Mouse (Mus musculus): ENCODE measurements around the gene Ccdc113.
A peak's percentile ranks its signal among the peaks of the same experiment; 100 is the strongest.

Ccdc113 gene

DNA sequence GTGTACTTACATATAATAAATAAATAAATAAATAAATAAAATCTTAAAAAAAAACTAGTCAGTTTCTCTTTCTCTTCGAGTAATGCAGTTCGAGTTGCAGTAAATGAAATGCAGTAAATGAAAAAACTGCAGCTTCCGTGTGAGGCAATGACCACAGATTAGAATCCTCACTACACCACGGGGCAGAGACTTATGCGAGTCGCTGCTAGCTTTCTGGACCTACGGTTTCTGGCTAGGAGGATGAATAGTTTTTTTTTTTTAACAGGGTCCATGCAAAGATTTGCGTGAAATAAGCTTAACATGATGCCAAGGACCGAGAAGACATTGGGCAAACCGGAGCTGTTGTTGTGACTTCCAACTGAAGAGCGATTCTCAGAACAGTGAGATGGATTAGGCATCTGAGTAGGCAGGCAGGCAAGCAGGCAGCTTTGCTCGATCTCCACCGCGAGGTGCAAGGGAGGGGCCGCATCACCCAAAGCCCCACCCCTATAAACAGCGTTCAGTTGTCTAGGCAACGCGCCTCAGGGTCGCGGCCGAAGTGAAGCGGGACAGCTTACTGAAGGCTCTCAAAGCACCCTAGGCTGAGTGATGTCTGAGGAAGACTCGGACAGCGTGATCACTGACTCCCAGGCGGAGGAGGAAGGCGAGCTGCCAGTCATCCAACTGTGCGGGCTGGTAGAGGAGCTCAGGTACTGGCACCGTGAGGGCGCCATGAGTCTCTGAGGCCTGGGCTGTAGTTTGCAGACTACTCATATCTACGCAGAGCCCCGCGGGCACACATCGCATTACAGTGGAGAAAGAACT lies at the start of gene Ccdc113:
Ccdc113 (plus strand) TSS at position 502 of the 804 bp plus-strand sequence.
- no peak for DNase-seq (ENCODE audit: extremely low read depth, low read depth)

DNA sequence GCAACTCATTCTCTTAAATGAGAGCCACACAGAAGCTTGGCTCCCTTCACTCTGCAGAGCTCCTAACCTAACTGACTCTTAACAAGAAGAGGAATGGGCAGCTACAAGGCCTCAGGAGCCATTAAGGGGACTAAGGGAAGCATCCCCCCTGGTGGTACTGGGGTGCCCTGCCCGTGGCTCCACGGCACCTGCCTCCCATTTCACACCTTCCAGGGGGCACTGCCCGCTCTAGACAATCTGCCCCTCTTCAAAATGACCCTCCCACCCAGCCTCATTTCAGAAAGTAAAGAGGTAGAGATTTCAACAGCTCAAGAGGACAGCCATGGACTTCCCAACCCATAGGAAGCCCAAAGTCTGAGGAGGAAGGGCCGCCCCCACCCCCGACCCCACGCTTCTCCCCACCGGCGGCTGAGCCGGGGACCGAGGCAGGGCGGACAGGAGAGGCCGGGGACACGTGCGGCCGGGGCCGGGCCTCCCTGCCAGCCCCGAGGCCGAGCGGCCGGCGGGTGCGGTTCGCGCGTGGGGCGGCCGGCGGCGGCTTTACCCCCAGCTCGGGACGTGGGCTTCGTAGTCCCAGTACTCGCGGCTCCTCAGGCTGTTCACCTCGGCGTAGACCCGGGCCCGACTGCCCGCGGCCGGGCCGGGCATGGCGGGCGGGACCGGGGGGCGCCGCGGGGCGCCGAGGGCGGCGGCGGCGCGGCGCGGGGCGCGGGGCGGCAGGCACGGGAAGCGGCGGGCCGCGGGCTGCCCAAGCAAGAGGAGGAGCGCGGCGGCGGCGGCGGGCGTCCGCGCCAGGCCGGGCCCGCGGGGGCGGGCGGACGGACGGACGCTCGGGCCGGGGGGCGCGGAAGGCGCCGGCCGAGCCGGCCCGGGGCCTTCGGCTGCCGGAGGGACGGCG lies 45.8 kb upstream of the Ccdc113 start:
- DNase-seq (ENCODE audit: extremely low read depth, low read depth), result no peak

DNA sequence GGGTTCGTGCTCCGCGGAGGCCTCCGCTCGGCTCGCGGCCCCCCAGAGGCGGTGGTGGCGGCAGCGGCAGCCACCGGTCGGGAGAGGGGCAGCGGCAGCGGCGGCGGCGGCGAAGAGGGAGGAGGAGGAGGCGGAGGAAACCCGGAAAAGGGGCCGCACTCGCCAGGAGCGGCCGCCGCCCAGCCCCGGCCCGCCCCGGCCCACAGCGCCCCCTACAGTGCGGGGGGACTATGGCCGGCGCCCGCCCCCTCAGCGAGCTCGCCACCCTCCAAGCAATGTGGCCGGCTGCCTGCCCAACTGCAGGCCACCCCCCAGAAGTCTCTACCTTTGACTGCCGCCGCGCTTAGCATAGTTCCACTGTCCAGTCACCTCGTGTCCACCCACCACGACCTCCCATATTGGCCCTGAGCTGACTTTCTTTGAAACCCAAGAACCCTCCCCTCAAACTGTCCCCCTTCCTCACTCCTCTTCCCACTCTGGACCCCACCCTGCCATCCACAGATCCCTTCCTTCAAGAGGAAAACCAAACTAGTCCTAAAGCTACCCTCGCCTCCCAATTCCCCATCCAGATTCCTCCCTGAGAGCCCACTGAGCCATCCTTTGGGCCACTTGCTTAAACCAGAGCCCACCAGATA lies 45.1 kb upstream of the Ccdc113 start:
- DNase-seq (ENCODE audit: extremely low read depth, low read depth), result peak; percentile 14

DNA sequence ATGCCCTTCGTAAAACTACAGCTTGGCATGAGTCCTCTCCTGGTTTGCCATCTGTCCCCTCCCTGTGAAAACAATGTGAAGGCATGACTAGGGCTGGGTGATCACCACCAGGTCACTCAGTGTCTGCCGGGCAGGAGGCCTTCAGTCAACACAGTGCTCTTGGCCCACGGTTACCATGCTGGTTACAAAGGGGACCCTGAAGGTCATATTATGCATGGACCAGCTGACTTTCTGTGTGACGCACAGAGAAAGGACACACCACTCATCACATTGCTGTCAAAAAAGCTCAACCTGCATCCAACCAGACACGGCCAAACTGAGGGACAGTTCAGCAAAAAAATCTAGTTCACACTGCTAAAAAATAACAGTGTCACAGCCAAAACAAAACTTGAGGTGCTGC lies 43.9 kb upstream of the Ccdc113 start, which contains the start of gene Csnk2a2:
Csnk2a2 (minus strand) TSS at position 34 of the 400 bp plus-strand sequence.
- DNase-seq (ENCODE audit: extremely low read depth, low read depth), result no peak

DNA sequence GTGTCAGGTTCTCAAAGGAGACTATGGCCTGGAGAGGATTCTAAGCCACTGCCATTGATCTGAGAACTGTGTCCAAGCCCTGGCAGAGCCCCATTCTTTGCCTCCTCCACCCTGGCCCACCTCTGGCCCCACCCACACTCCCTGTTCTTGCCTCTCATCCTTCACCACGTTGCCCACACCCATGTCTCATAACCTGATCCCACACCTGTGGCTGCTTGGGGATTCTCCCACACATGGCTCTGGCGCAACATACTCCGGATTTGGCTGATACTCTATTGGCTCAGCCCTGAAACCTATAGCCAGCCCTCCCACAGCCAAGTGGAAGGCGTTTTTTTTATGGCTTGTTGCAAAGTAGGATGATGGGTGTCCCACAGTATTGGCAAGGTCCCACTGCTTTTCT lies 41.8 kb upstream of the Ccdc113 start:
- no peak for DNase-seq (ENCODE audit: extremely low read depth, low read depth)

DNA sequence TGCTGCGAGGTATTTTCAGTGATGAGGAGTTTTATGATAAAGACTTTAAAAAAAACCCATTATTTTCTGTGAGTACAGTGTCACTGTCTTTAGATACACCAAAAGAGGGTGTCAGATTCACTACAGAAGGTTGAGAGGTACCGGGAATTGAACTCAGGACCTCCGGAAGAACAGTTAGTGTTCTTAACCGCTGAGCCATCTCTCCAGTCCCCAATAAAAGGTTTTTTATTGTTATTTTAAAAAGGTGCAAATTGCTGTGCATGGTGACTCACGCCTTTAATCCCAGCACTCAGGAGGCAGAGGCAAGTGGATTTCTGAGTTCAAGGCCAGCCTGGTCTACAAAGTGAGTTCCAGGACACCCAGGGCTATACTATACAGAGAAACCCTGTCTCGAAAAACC lies 38.4 kb upstream of the Ccdc113 start:
- no peak for DNase-seq (ENCODE audit: extremely low read depth, low read depth)

DNA sequence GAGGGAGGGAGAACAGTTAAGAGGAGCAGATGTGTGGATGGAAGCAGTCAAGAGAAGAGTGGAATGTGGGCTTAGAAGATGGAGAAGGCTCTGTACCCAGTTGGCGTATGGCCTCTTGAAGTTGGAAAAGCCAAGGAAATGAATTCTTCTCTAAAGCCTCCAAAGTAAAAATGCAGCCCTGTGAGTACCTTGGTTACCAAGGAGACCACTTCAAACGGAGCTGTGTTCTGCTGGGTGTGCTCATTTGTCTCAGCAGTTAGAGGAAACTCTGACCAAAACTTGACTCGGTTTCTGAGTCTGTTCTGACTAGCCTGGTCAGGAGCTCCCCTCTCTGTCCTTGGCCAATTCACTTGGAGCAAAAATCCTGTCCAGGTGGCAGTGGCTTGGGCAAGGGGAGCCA lies 37.5 kb upstream of the Ccdc113 start:
- DNase-seq (ENCODE audit: extremely low read depth, low read depth), result no peak

DNA sequence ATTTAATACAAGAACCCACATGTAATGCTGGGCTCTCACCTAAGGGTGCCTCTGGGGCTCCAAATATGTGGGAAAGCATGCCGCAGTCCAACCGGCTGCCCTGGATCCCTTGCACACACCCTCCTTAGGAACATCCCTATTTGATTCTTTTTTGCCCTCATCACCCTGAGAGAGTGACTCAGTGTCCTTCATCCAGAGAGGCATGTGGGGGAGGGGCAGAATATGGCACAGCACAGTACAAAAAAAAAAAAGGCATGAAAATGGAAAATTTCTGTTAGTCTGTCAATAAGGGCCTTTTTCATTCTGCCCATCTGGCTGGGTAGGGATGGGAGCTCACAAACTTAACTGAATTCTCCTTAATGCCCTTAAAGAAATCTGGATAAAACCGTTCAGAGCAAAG lies 36.1 kb upstream of the Ccdc113 start:
- no peak for DNase-seq (ENCODE audit: extremely low read depth, low read depth)

DNA sequence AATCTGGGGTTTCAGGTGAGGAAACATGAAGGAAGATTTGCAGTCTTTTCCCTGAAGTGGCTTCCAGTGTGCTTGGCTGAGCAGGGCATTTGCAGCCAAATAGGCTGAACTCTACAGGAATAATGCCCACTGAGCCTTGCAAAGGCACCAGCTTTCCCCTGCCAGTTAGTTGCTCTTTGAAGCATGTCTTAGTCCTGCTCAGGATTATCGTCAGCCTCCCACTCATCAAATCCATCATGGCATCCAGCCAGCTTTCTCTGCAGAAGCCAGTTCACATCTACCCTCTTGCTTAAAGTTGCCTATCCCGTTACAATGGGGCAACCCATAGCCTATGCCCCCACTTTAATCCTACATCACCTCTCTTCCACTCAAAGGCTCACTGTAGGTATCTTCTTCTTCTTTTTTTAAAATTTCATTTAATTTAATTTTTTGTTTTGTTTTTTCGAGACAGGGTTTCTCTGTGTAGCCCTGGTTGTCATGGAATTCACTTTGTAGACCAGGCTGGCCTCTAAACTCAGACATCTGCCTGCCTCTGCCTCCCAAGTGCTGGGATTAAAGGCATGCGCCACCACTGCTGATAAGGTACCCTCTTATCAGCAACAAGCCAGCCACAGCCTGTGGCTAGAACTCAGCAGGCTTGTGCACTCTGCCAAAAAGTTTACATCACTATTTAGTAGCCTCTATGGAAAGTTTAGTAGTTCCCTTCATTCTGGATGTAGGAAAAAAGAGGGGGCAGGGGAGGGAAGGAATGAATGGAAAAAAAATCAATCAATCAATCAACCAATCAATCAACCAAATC lies 34.4 kb upstream of the Ccdc113 start:
- no peak for DNase-seq (ENCODE audit: extremely low read depth, low read depth)

DNA sequence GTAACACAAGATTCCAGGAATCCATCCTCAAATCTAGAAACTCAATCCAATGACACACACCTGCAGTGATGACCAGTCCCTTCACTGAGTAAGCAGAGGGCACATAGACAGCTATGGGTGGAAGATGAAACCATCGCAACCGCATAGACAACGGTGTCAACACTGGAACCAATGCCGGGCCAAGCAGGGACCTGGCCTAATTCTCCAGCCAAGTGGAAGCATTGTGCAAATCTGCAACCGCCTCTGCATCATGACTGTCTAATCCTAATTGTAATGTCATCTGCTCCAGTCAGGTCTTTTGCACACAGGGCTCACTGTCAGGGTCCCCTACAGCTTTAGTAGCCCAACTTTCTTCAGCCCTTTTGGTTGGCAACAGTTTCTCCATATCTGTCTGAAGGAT lies 33.4 kb upstream of the Ccdc113 start:
- no peak for DNase-seq (ENCODE audit: extremely low read depth, low read depth)

DNA sequence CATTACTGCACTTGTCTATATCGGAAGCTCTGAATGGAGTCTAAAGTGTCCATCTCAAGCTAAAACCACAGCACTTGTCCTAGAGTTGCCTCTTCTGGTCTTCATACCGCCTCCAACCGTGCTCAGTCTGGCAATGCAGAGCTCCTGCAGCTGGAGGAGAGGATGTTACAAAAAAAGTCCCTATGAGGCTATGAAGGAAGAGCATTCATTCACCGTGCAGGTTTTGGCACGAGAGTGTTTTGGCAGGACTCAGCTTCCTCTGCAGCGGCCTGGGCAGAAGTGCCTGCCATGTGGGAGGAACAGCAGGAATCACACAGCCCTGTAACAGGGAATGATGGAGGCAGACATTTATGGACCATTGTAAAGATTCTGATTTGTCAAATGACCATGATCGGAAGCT lies 31.5 kb upstream of the Ccdc113 start:
- no peak for DNase-seq (ENCODE audit: extremely low read depth, low read depth)

DNA sequence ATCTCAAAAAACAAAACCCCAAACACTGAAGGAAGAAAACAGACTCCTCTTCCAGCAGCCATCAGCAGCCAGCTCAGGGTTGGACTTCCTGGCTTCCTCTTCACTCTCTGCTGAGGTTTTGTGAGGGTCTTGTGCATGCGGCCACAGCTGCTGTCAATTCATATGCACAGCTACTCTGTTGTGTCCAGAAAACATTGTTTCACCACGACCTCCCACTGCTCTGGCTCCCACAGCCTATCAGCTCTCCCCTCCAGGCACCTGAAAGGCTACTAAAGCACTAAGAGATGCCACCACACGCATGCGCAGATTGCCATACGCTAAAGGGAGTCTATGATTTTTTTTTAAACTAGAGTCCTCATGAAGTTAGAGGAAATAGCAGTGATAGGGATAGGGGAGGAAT lies 29.1 kb upstream of the Ccdc113 start:
- DNase-seq (ENCODE audit: extremely low read depth, low read depth), result no peak

DNA sequence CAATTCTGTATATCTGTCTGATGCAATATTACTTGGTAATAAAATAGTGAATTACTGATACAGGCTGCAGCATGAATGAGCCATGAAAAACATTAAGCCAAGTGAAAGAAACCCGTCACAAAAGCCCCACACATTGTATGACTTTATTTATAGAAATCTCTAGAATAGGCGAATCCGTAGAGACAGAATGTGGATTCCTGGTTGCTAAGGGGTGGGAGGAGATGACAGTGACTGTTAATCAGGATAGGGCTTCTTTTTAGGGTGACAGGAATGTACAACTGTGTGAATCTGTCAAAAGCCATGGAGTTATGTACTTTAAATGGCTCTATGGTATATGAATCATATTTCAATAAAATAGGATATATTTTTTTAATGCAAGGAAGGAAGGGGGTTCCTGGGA lies 28.3 kb upstream of the Ccdc113 start:
- no peak for DNase-seq (ENCODE audit: extremely low read depth, low read depth)

DNA sequence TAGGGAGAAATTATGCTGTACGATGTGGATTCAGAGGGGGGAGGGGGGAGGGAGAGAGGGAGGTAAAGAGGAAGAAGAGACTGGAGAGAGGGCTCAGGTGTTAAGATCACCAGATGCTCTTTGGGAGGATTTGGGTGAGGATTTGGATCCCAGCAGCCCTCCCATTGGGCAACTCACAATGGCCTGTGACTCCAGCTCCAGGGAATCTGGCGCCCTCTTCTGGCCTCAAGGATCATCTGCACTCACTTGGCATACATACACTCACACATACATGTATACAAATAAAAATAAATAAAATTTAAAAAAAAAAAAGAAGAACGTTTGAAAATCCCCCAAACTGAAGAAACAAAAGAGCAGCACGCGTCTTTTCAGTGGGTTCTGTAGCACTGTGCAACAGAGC lies 27.6 kb upstream of the Ccdc113 start:
- DNase-seq (ENCODE audit: extremely low read depth, low read depth), result no peak

DNA sequence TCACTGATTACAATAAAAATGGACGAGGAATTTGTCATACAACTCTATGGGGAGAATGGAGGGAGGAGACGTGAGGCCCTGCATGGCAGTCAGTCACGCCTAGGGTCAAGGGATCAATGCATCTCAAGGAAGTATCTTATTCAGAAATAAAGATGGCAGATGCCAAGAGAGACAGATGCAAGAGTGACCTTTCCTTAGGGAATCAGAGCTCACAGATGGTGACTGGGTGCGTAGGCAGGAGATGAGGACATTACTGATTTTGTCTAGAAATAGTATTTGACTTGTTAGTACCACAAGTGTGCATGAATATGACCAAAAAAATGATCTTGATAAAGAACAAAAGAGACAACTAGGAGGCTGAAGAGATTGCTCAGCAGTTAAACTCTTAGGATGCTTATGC lies 21.6 kb upstream of the Ccdc113 start:
- DNase-seq (ENCODE audit: extremely low read depth, low read depth), result no peak

DNA sequence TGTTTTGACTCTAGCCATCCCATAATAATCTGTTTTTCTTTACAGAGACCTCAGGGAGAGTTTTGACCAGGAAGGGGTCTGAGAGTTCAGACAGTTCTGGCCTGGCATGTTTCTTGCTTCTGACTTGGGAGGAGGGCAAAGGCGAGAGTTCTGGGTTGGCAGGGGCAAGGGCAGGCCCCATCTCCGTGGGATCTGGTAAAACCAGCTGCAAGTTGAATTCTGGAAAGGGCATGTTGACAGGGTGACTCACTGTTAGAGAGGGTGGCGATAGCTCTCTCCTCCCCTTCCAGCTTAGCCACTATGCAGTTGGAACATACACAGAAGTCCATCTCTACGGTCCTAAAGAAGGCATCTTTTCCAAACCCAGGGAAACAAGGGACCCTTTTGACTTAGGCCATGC lies 20.7 kb upstream of the Ccdc113 start:
- DNase-seq (ENCODE audit: extremely low read depth, low read depth), result no peak

DNA sequence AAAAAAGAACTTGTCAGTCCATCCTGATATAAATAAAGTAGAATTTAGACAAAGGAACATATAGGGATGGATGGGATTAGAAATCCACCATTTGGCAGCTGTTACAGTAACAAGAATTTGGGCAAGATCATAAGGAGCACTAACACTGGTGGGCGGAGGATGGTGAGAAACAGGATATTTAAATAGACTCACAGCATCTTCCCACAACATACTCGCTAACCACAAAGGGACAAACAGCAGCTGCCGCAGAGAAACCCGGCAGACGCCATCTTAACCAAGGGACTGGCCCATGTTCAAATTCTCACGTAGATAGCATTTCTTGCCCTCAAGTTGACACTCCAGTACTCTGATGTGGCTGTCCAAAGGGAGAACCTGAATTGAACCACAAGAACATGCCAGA lies 17.0 kb upstream of the Ccdc113 start:
- no peak for DNase-seq (ENCODE audit: extremely low read depth, low read depth)

DNA sequence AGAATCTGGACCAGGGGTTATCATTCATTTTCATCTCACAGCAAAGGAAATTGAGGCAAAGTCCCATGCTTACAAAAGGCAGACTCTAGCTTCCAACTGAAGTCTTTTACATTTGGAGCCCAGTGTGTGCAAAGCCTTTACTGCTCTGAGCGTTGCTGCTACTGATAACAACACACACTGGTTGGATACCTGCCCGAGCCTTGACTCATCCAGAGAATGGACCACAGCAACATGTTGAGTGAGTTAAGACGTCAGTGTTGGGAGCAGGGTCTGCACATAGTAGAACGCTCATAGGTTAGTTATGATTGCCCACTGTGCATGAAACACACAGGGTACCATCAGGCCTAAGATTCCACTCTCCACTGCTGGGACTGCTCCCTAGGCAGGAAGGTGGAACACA lies 9.9 kb upstream of the Ccdc113 start:
- no peak for DNase-seq (ENCODE audit: extremely low read depth, low read depth)

DNA sequence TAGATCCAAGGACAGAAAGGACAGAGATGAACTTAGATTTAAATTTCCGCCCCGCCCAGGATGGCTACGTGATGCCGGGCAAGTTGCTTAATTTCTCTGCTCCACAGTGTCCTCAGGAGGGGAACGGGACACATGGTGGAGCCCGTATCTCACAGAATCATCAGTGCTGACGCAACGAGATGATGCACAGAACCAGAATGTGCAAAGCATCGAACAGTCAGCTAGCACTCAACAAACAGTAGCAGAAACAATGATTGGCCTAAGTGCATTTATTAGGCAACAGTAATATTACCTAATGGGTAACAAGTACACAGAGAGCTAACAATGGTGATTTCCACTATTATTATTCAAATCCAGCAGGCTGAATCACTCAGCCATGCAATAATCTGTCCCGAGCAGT lies 5.7 kb upstream of the Ccdc113 start:
- DNase-seq (ENCODE audit: extremely low read depth, low read depth), result no peak

DNA sequence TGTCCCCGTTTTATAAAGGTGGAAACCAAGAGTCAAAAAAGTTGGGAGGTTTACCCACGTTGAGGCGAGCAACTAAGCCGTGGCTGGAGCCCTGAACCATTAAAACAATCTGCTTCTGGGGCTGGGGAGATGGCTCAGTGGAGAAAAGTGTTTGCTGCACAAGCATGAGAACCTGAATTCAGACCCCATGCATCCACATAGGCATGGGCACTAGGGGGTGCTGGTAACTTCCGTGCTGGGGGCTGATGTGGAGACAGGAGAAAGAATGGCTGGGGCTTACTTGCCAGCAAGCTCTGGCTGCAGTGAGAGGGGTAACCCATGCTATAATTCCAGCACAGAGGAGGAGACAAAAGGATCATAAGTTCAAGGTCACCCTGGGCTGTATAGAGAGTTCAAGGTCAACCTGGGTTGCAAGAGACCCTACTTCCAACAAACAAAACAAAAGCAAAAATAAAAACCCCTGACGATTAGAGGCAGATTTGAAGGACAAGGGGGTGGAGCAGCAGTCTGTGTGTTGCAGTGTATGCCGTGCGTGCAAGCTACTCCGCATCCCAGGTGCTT lies 5.1 kb upstream of the Ccdc113 start:
- DNase-seq (ENCODE audit: extremely low read depth, low read depth), result no peak

DNA sequence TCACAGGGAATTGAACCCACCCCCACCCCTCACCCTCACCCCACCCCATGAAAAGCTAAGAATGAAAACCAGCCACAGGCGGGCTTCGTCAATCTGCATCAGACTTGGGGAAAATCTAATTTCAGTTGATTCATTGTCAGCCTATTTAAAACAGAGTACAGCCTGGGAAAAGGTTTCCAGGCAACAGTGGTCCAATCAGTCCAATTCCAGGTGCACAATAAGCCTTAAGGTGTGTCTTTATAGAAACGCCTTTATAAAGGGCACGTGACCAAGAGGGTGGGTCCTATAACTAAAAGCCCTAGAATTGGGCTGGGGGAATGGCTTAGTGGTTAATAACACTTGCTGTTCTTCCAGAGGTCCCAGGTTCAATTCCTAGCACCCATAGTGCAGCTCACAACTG lies 1.7 kb upstream of the Ccdc113 start:
- DNase-seq (ENCODE audit: extremely low read depth, low read depth), result no peak
